Mouse (Mus musculus): ENCODE data around the gene Sc5d. TPM values are rescaled to one million over a fixed set of nuclear protein-coding genes. Genes with fewer than 3 reads are reported as not detected.

Gene Sc5d
- total RNA-seq, 2 experiments from 2014 or later, result 56.3 to 59.5 TPM

GRCm38 (mm10) chr9:42202271-42202670, 61.8 kb downstream of the Sc5d start:
- DNase-seq (ENCODE audit: low spot score in 2 of 2), result no peak
- intact Hi-C loops (cut with DNase I), result no loop called here

Other genes with a start within 250 kb of the Sc5d start
- gene Sorl1, start 140.0 kb downstream of the Sc5d start, total RNA-seq (2021), result 100 to 1,000 TPM; 137 to 158 TPM
- under 1 TPM; 0.18 to 0.66 TPM for gene Tecta, start 135.7 kb upstream of the Sc5d start, total RNA-seq (2021)
- gene Tbcel, start 243.6 kb upstream of the Sc5d start, total RNA-seq (2021), result 10 to 100 TPM; 47.2 to 53.8 TPM